Mouse (Mus musculus): ENCODE results near the gene Gm11596.
"Not testable (repeated sequence)": the region's sequence is repeated elsewhere in the genome, so short reads cannot be mapped to it uniquely, and the experiment has no call there.

The Gm11596 gene

DNA sequence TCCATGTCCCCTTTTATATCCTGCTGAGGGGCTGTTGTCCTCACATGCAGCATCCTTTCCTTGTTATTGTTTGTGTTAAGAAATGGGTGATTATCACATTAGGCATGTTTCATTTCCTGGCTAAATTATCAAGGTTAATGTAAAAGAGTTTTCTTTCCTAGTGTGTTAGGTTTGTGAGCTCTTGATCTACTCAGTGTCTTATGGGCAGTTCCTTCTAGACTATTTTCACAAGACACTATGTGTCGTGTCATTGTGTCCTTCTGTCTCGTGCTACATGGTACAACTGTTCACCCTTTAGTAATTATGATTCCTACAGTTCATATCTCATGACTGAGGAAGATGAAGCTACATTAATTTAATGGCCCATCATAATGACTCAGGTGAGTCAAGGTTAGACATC is at the start of gene Gm11596:
Gene Gm11596 (minus strand): TSS at position 101 of the 400 bp plus-strand sequence.
- no peak for DNase-seq (ENCODE audit: extremely low spot score, low read depth, low spot score)

DNA sequence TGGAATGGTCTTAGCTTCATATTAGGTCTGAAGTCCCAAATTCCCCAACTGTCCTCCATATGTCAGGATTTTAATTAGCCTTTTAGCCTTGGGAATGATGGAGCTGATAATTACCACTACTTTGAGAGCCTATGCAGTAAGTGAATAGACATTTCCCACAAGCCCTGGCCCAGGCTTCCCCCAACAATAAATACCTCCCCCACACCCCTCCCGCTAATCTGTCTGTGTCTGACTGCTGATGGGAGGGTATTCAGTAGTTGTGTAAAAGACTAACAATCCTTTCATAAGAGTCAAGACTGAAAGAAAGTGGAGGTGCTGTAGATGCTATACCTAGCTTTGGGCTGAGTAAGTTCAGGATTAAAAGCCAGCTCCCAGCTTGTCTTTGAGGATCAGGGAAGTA is 48.9 kb upstream of the Gm11596 start:
- DNase-seq (ENCODE audit: extremely low spot score, low read depth, low spot score) = no peak

DNA sequence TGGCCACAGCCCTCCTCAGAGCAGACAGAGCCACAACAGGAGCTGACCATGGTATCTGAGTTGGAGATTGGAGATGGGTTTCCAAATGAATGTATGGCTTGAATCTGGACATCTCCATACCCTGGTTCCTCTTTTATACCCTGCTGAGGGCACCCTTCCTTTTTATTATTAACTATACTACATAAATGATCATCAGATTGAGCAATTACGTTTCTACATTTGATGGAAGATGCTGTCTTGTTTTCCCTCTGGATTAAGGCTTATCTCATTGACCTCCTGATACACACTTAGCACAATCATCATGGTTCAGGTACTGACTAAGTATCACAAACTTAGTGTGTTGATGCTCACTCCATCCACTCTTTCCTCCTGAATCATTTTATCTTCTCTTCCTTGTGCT is 44.7 kb upstream of the Gm11596 start, which contains the start of gene 2300003K06Rik:
Gene 2300003K06Rik (minus strand): TSS at position 101 of the 400 bp plus-strand sequence.
- DNase-seq (ENCODE audit: extremely low spot score, low read depth, low spot score) = no peak

- not testable (repeated sequence) for DNase-seq (ENCODE audit: extremely low spot score, low read depth, low spot score)
Observed at GRCm38 (mm10) chr11:99815566-99815965, 22.3 kb upstream of the Gm11596 start, which contains the start of gene Gm11564. Gm11564 (minus strand) TSS chr11:99815666.

GRCm38 (mm10) chr11:99809792-99810191 is 16.5 kb upstream of the Gm11596 start, which contains the start of gene Krtap4-13:
Krtap4-13 (minus strand) TSS chr11:99809892.
- DNase-seq (ENCODE audit: extremely low spot score, low read depth, low spot score) = not testable (repeated sequence)

- DNase-seq (ENCODE audit: extremely low spot score, low read depth, low spot score) = not testable (repeated sequence)
Observed at GRCm38 (mm10) chr11:99804346-99804745, 11.1 kb upstream of the Gm11596 start, which contains the start of gene Gm11554. Gm11554 (minus strand) TSS chr11:99804446.

DNA sequence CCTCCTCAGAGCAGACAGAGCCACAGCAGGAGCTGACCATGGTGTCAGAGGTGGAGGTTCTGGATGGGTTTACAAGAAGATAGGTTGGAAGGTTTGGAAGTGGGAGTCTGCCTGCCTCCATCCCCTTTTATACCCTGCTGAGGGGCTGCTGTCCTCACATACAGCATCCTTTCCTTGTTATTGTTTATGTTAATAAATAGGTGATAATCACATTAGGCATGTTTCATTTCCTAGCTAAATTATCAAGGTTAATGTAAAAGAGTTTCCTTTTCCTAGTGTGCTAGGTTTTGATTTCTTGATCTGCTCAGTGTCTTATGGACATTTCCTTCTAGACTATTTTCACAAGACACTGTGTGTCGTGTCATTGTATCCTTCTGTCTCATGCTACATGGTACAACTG is 5.6 kb upstream of the Gm11596 start, which contains the start of gene Gm11569:
Gene Gm11569 (minus strand): TSS at position 101 of the 400 bp plus-strand sequence.
- not testable (repeated sequence) for DNase-seq (ENCODE audit: extremely low spot score, low read depth, low spot score)

DNA sequence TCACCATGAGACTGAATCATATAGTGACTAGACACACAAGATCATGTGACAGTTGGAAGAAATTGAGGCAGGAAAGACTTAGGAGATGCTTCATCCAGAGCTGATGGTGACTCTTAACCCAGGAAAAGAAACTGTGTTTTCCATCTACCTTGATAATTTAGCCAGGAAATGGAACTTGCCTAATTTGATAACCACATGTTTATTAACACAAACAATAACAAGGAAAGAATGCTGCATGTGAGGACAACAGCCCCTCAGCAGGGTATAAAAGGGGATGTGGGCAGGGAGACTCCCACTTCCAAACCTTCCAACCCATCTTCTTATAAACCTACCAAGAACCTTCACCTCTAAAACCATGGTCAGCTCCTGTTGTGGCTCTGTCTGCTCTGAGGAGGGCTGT is 8.4 kb downstream of the Gm11596 start, which contains the start of gene Krtap4-9:
Gene Krtap4-9 (plus strand): TSS at position 301 of the 400 bp plus-strand sequence.
- DNase-seq (ENCODE audit: extremely low spot score, low read depth, low spot score) = not testable (repeated sequence)

DNA sequence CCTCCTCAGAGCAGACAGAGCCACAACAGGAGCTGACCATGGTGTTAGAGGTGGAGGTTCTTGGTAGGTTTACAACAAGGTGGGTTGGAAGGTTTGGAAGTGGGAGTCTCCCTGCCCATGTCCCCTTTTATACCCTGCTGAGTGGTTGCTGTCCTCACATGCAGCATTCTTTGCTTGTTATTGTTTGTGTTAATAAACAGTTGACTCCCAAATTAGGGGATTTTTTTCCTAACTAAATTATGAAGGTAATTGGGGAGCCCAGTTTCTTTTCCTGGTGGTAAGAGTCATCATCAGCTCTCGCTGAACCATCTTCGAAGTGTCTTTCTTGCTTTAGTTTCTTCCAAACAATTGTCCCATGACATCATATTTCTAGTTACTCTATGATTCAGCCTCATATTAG is 12.7 kb downstream of the Gm11596 start, which contains the start of gene Krtap4-8:
Gene Krtap4-8 (minus strand): TSS at position 101 of the 400 bp plus-strand sequence.
- no peak for DNase-seq (ENCODE audit: extremely low spot score, low read depth, low spot score)

DNA sequence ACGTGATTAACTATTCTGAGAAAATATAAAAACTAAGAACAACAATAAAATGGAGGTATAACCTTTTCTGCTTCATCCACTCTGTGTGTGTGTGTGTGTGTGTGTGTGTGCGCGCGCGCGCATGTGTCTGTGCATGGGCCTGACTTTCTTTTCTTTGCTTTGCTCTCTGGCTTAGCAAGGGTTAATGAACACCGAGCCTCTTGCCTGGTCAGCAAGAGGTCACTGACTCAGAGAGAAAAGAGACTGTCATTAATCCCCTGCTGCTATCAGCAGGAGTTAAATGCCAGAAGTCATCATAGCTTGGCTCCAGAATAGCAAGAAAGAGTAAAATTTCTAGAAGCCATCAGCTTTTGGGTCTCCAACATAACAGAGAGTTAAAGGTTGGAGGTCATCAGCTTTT is 14.9 kb downstream of the Gm11596 start:
- DNase-seq (ENCODE audit: extremely low spot score, low read depth, low spot score) = no peak

GRCm38 (mm10) chr11:99772813-99773212 is 20.5 kb downstream of the Gm11596 start, which contains the start of gene Gm11595:
Gm11595 (minus strand) TSS chr11:99772913.
- not testable (repeated sequence) for DNase-seq (ENCODE audit: extremely low spot score, low read depth, low spot score)

DNA sequence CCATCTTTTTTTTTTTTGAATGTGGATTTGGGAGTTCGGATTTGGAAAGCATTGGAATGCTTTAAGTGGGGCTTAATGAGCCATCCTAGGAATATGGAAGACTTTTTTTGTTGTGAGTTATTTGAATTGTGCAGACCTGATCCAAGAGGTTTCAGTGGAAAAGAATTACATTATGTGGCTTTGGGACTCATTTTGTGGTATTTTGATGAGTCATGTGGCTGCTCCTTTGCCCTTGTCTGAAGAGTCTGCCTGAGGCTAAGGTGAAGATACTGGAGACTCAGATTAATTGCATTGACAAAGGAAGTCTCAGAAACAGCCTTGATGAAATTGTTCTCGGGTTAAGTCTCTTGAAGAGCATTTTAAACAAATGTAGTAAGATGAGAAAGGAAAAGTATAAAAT is 24.9 kb downstream of the Gm11596 start:
- no peak for DNase-seq (ENCODE audit: extremely low spot score, low read depth, low spot score)

GRCm38 (mm10) chr11:99758877-99759276 is 34.4 kb downstream of the Gm11596 start:
- DNase-seq (ENCODE audit: extremely low spot score, low read depth, low spot score) = no peak

- no peak for DNase-seq (ENCODE audit: extremely low spot score, low read depth, low spot score)
Observed at GRCm38 (mm10) chr11:99743985-99744384, 49.3 kb downstream of the Gm11596 start.

All from hindlimb bud, embryonic 11.5 days (tissue).